Mouse (Mus musculus): Measurements from ENCODE around the gene Atrip.

DNA sequence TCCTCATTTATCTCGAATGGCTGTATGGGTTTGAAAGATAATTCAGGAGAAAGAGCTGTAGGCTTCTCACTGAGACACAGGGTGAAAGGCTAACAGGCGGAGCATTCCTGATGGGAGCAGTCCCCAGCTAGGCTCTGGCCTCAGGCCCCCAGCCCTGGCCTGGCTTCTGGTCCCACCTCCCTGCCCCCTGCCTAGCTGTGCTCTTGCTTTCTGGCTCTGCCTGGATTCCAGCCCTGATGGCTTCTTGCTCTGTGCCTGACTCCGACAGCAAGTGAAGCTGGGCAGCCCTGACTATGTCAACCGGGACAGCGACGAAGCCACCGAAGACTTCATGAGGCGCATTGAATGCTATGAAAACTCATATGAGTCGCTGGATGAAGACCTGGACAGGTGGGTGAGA, 65.8 kb downstream of the Atrip start:
- TF ChIP-seq POLR2A (IDR thresholded peaks at IDR 0.05; ENCODE audit: insufficient read depth, low read depth, low read length) (no peak), CTCF (IDR thresholded peaks at IDR 0.05; ENCODE audit: insufficient read depth, low read depth, low read length) (no peak)
